Mouse (Mus musculus) adrenal gland, adult 8-10 months (tissue): ENCODE data around the gene Zfand3. TPM values are rescaled to one million over a fixed set of nuclear protein-coding genes. Genes with fewer than 3 reads are reported as not detected.

Experiments
- DNase-seq: peaks from one replicate; pipeline ENCODE4 v3.0.0; 2022
- total RNA-seq, 4 experiments: library from RNA; stranded (reverse); gene quantifications; 2 replicates each; pipeline ENCODE4 v1.2.4; 2022

Gene Zfand3
- total RNA-seq, 4 experiments from 2014 or later: 150 to 175 (median 171) TPM

GRCm38 (mm10) chr17:30232698-30233097, 228.2 kb downstream of the Zfand3 start:
- no peak for DNase-seq

DNA sequence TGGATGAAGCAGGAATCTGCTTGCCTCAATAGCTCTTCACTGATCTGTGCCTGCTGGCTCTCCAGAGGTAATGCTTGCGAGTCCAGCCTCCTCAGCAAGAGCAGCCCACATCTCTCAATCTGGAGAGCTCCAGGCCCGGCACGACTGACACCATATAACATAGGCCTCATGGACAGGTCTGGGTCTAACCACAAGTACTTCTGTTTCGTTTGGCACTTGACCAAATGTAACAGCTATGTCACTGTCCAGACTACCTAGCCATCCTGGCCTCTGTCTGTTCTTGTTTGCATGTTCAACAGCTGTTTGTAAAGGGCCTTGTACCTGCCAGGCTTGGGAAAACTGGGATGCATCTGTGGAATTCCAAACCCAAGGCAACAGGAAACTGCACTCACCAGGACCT, 230.8 kb downstream of the Zfand3 start:
- DNase-seq: no peak

DNA sequence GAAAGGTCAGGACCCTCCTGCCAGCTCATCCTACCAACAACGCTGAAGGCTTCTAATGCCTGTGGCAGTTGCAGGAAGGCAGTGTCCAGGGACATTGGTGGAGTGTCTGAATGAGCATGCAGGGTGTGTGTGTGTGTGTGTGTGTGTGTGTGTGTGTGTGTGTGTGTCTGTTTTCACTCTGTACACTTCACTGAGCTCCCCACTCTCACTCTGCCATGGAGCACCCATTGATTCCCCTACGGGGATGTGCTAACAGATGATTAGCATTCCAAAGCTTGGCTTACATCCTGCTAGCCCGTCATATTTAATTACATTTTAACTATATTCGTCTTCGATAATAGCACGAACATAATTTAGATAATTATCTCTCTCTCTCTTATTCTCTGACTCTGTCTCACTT, 232.1 kb downstream of the Zfand3 start:
- DNase-seq: no peak

DNA sequence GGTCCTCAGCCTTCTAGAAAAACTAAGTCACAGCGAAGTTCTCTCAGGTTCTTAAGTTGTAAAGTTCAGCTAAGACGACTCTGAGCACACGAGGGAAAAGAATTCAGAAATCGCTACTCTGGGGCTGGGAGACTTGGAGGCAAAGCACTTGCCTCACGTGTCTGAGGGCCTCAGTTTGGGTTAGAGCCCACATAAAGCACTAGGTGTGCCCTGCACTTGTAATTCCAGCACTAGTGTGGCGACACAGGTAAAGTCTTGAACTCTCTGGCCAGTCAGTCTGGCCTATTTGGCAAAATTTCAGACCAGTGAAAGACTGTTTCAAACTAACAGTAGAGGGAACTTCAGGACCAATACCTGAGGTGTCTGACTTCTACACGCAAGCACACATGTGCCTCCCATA, 233.1 kb downstream of the Zfand3 start:
- DNase-seq: no peak

- DNase-seq: no peak
These were observed 234.9 kb downstream of the Zfand3 start for GRCm38 (mm10) chr17:30239458-30239857.

DNA sequence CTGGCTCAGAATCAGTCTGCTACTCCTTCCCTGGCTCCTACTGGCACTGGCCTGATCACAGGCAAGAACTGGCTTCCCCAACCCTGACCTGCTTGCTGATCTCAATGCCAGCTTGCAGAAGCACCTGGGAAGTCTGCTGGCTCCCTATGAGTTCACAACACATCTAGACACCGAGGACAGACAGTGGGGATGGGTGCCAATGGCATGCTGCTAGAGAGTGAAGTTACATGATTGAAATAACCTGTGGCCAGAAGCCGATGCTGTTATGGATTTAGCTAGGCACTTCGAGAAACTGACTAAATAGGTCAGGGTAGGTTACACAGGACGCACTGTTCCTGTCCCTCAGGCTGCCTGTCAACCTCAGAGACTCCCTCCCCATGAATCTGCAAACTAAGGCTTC, 236.1 kb downstream of the Zfand3 start:
- no peak for DNase-seq

GRCm38 (mm10) chr17:30241061-30241460, 236.5 kb downstream of the Zfand3 start:
- no peak for DNase-seq

DNA sequence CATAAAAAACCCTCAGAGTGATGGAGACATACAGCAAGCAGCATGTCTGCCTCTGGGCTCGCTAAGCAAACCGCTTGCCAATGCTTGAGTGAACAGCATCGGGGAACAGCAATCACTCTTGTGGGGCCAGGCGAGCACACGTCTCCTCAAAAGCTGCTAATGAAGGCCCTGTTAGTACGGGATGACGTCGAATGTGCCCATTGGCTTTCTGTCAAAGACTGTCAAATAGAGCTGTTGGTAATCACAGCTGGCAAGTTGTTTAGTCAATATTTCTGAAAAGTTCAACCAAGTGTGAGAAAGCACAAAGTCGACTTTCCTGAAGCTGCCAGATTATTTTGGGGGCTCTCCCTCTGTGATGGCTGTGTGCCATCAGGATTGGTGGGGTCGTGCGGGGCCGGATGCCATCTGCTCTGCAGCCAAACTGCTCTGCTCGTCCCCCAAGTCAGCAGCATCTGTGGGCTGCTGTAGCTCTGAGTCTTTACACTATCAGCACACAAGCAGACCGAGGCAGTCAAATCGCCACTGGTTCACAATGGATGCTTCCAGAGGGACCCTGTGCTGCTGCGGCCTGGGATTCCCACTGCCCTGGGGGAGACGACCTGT, 237.3 kb downstream of the Zfand3 start:
- DNase-seq: no peak

DNA sequence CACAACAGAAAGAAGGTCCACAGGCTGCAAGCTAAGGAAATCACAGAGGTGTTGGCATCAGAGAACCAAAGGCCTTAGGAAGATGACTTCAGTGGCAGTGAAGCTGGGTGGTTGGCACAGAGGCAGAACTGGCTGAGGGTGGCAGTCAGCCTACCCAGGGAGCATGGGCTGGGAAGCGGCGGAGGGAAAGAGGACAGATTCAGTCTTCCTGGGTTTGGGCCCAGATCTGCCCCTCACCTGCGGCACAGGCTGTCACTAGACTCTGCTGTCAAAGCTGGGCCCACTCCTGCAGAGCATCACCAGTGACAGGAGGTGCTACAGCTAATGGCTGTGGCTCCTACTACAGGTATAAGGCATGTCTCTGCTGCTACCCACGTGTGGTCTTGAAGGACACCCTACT, 238.1 kb downstream of the Zfand3 start:
- no peak for DNase-seq

DNA sequence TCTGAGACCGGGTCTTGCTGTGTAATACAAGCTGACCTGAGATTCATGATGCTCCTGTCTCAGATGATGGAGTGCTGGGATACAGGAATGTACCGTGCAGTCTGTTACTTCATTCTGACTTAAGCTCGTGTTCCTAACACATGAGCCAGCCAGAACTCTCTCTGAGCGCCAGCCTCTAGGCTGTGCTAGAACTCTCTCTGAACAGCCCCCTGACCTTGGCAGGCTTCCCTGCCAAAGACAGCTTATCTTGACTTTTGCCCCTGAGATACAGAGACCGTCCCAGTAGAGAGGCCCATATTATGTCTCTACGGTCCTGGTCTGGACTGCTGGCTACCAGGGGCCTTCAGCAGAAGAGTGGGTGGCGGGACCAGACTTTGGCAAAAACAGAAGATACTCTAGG, 239.0 kb downstream of the Zfand3 start:
- DNase-seq: no peak

DNA sequence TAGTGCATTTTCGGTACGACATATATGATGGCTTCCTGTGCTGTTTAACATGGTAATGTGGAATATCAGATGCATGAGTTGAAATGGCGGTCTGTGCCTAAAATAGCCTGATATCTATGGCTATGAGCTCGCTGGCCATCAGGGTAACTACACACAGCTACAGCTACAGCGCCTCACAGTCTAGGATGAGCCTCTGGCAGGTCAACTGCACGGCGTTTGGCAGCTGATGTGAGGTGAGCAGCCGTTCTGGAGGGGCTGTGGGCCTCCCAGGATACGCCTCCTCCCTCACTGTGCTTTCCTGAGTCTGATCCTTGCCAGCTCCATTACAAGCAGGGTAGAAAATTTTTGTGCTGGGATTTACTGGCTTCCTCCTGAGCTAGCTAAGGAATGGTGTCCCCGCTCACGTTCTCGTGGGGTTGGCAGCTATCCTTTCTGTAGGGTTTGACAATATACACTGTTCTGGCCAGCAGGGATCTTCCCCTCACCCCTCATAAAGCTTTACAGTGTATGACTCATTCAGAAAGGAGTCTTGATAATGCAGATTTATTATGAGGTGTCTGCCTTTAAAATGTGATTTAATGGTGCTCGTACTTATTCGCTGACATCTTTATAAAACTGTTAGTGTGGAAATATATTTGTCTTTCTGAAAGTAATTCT, 240.2 kb downstream of the Zfand3 start:
- DNase-seq: no peak

GRCm38 (mm10) chr17:30245308-30245706, 240.8 kb downstream of the Zfand3 start:
- DNase-seq: no peak

DNA sequence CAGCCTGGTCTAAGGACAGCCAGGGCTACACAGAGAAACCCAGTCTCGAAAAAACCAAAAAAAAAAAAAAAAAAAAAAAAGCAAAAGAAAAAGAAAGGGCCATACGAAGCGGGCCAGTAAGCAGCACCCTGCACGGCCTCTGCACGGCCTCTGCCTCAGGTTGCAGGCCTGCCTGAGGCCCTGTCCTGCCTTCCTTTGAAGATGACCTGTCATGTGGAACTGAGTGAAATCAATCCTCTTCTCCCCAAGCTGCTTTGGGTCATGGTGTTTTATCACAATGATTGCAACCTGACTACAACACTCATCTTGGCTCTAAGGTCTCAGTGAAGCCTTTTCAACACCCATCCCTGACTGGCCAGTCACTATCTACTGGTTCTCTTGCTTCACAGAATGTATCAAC, 248.5 kb downstream of the Zfand3 start:
- no peak for DNase-seq

DNA sequence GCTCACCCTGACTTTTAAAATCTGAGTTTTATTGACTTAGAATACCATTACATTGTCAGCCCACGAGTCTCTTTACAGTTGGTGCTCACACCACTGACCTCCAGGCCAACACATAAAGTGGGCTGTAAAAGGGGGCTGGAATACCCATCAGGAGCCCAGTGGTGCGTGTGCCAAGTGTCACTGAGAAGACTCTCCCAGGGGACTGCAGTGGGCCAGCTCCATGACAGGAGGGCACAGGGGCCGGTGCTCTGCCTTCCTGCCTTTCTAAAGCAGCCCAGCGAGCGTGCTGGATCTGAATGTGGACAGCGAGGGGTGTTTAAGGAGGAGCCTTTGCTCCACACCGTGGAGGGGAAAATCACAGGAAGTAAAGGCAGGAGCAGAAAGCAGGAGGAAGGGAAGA, 249.4 kb downstream of the Zfand3 start:
- no peak for DNase-seq

DNA sequence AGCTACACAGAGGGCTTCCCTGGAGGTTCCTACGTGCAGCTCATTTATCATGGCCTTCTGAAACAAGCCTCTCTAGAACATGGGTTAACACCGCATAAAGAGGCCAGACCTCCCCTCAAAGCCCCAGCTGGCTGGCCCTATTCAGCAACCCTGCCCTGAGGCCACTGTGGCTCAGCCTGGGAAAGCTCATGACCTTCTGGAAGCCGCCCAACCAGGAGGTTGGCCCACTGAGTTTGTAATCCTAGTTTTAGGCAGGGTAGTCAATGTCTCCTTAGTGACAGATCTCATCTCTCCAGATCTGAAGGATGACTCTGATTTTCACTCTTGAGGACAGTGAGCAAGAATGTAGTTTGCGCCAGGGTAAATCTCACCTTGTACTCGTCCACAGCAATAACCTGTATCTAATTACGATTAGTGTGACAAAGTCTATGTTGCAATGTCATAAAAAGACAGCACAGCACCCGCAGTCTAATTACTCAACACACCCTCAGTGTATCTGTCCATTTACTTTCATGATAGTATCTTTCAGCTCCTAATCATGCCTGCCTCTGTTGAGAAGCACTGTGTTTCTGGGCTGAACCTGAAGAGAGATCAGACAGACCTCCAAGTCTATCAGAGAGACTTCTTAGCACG, 251.5 kb downstream of the Zfand3 start:
- no peak for DNase-seq

DNA sequence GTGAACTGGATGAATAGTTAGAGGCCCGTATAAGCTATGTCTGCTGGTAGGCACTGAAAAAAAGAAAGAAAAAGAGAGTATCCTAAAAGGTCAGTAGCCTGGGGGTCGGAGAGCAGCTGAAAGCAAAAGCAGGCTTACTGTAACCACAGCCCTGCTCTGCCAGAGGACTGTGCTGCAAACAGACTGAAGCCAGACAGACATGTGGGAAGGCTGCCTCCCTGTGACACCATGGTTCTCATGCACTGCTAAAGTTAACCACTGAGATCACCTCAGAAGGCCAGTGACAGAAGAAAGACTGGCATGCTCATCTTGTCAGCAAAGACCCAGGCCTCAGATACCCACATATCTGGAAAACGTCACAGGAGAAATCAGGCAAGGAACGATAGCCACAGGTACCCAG, 253.9 kb downstream of the Zfand3 start:
- no peak for DNase-seq

DNA sequence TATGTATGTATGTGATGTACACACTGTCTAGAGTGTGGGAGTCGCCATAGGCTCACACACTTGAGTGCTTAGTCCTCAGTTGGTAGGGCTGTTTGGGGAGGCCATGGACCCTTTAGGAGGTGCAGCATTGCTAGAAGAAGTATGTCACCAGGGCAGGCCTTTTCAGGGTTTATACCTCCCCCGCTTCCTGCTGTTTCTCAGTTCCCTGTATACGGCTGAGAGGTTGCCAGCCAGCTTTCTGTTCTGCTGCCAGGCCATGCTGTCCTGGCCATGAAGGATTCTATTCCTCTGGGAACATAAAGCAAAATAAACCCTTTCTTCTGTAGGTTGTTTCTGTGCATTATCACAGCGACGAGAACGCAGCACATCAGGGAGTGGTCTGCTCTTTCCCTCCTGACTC, 255.4 kb downstream of the Zfand3 start:
- DNase-seq: no peak

Other genes with a start within 250 kb of the Zfand3 start
- gene Mdga1, start 34.6 kb upstream of the Zfand3 start, total RNA-seq: 1 to 10 TPM in 1 of 4 experiments, under 1 TPM in 3; 0.21 to 2.2 (median 0.66) TPM